Mouse (Mus musculus): Measurements from ENCODE around the gene Gm49361. TPM values are rescaled to one million over a fixed set of nuclear protein-coding genes. Genes with fewer than 3 reads are reported as not detected.
A peak's percentile ranks its signal among the peaks of the same experiment; 100 is the strongest.

Gm49361 gene
- total and polyA plus RNA-seq, 3 experiments = not detected

GRCm38 (mm10) chr14:57695550-57695949 lies 50.4 kb downstream of the Gm49361 start:
- TF ChIP-seq POLR2AphosphoS2 (IDR thresholded peaks at IDR 0.05; ENCODE audit: low read depth, low read length) = no peak
- TF ChIP-seq PAX5 (IDR thresholded peaks at IDR 0.05; ENCODE audit: low read length) = no peak
- TF ChIP-seq ZKSCAN1 (IDR thresholded peaks at IDR 0.05; ENCODE audit: borderline replicate concordance, low read depth, low read length) = no peak
- TF ChIP-seq MYC (IDR thresholded peaks at IDR 0.05; ENCODE audit: low read depth, low read length) = 0 out of 2 replicates have a peak, but pooled peaks have one; percentile 25
- no peak for TF ChIP-seq USF1 (IDR thresholded peaks at IDR 0.05; ENCODE audit: low read depth, low read length)
- TF ChIP-seq CHD2 (IDR thresholded peaks at IDR 0.05; ENCODE audit: low read length) = no peak
- no peak for TF ChIP-seq USF2 (conservative IDR thresholded peaks at IDR 0.05; ENCODE audit: low read depth, low read length)
- no peak for TF ChIP-seq ELF1 (IDR thresholded peaks at IDR 0.05; ENCODE audit: low read depth, low read length)
- no peak for TF ChIP-seq GABPA (IDR thresholded peaks at IDR 0.05; ENCODE audit: insufficient replicate concordance, low read depth, low read length)
- TF ChIP-seq CHD1 (IDR thresholded peaks at IDR 0.05; ENCODE audit: low read depth, low read length) = no peak
- TF ChIP-seq TCF12 (IDR thresholded peaks at IDR 0.05; ENCODE audit: low read depth, low read length) = no peak
- TF ChIP-seq SIN3A (IDR thresholded peaks at IDR 0.05; ENCODE audit: low read length) = no peak
- TF ChIP-seq BHLHE40 (IDR thresholded peaks at IDR 0.05; ENCODE audit: low read depth, low read length) = no peak
- no peak for TF ChIP-seq POLR2A (IDR thresholded peaks at IDR 0.05; ENCODE audit: low read depth, low read length)
- TF ChIP-seq ZC3H11A (IDR thresholded peaks at IDR 0.05; ENCODE audit: low read depth, low read length) = peak; percentile 36; the same call in 1 of the 2 replicates
- TF ChIP-seq RCOR1 (conservative IDR thresholded peaks at IDR 0.05; ENCODE audit: low read depth, low read length) = no peak
- TF ChIP-seq TBP (conservative IDR thresholded peaks at IDR 0.05; ENCODE audit: low read depth, low read length) = no peak
- TF ChIP-seq MXI1 (IDR thresholded peaks at IDR 0.05; ENCODE audit: low read depth, low read length) = no peak
- no peak for TF ChIP-seq EP300 (IDR thresholded peaks at IDR 0.05; ENCODE audit: low read length)
- TF ChIP-seq RAD21 (IDR thresholded peaks at IDR 0.05; ENCODE audit: low read depth, low read length) = peak; percentile 86
- TF ChIP-seq MAZ (IDR thresholded peaks at IDR 0.05; ENCODE audit: low read depth, low read length) = no peak
- TF ChIP-seq UBTF (IDR thresholded peaks at IDR 0.05; ENCODE audit: low read depth, low read length) = no peak
- no peak for TF ChIP-seq NRF1 (IDR thresholded peaks at IDR 0.05; ENCODE audit: low read depth, low read length)
- no peak for TF ChIP-seq JUN (IDR thresholded peaks at IDR 0.05; ENCODE audit: insufficient read depth, low read depth, low read length)
- TF ChIP-seq MAFK (IDR thresholded peaks at IDR 0.05; ENCODE audit: insufficient replicate concordance, low read length) = no peak
- TF ChIP-seq CTCF (conservative IDR thresholded peaks at IDR 0.05 in 1 of 2, IDR thresholded peaks at IDR 0.05 in 1 of 2; ENCODE audit: low read depth in 2 of 2, low read length in 2 of 2) = peak; percentile 40 to 81
- peak; percentile 85 for TF ChIP-seq SMC3 (IDR thresholded peaks at IDR 0.05; ENCODE audit: low read depth, low read length)
- no peak for TF ChIP-seq IRF4 (IDR thresholded peaks at IDR 0.05; ENCODE audit: low read depth, low read length)
- 0 out of 2 replicates have a peak, but pooled peaks have one; percentile 32 for TF ChIP-seq NELFE (IDR thresholded peaks at IDR 0.05; ENCODE audit: low read depth, low read length)
- no peak for TF ChIP-seq KAT2A (IDR thresholded peaks at IDR 0.05; ENCODE audit: insufficient replicate concordance, low read length)
- no peak overlapping the region for H3K4me3 ChIP-seq (replicated peaks in 1 of 3; ENCODE audit: low read depth in 2 of 3, low read length in 2 of 3, poor library complexity in 1 of 3)
- no peak overlapping the region for H3K9ac ChIP-seq (ENCODE audit: insufficient read depth, low read depth)
- no peak overlapping the region for H3K27ac ChIP-seq (ENCODE audit: insufficient read depth, low read depth)
- peak; percentile 42 for DNase-seq (ENCODE audit: extremely low read depth)
- no peak overlapping the region for H3K4me2 ChIP-seq (ENCODE audit: insufficient read depth, low read depth, poor library complexity, severe bottlenecking)
- H3K79me2 ChIP-seq (replicated peaks; ENCODE audit: control insufficient read depth, extremely low read depth, insufficient read depth, poor library complexity, severe bottlenecking) = no peaks in the 10 kb centered on the region
- dilution Hi-C loops (cut with MboI; ENCODE audit: extremely low pct_ligation_motif_present, extremely low pct_unique_long_range_greater_than_20kb, low sequenced_read_pairs) = no loop called here
- no peaks in the 10 kb centered on the region for H3K27me3 ChIP-seq (replicated peaks)
- in situ Hi-C loops (cut with MboI; ENCODE audit: low pct_ligation_motif_present, low pct_unique_long_range_greater_than_20kb, low sequenced_read_pairs) = no loop called here
- peaks cover 5 to 7% of the 10 kb centered on the region in 2 experiments for H3K36me3 ChIP-seq (replicated peaks in 1 of 2; ENCODE audit: control insufficient read depth in 1 of 2, insufficient read depth in 1 of 2, low read length in 1 of 2)
- H3K9me3 ChIP-seq (replicated peaks; ENCODE audit: low read length) = no peaks in the 10 kb centered on the region
- H3K4me1 ChIP-seq (ENCODE audit: control insufficient read depth in 1 of 2, insufficient read depth in 2 of 2) = 0 out of 4 replicates have a peak, but pooled peaks cover 0 to 2% of the 10 kb centered on the region in 2 experiments
